Mouse (Mus musculus) neutrophil, adult 83 days (primary cell): ENCODE results near the gene A630089N07Rik. TPM values are rescaled to one million over a fixed set of nuclear protein-coding genes. Genes with fewer than 3 reads are reported as not detected.

Experiments used
- total RNA-seq, 2 experiments: library from RNA; stranded (reverse); gene quantifications; one replicate each; pipeline ENCODE4 v1.2.4; 2023

Gene A630089N07Rik
- total RNA-seq = 1 to 10 TPM; 3.8 to 5.2 TPM

DNA sequence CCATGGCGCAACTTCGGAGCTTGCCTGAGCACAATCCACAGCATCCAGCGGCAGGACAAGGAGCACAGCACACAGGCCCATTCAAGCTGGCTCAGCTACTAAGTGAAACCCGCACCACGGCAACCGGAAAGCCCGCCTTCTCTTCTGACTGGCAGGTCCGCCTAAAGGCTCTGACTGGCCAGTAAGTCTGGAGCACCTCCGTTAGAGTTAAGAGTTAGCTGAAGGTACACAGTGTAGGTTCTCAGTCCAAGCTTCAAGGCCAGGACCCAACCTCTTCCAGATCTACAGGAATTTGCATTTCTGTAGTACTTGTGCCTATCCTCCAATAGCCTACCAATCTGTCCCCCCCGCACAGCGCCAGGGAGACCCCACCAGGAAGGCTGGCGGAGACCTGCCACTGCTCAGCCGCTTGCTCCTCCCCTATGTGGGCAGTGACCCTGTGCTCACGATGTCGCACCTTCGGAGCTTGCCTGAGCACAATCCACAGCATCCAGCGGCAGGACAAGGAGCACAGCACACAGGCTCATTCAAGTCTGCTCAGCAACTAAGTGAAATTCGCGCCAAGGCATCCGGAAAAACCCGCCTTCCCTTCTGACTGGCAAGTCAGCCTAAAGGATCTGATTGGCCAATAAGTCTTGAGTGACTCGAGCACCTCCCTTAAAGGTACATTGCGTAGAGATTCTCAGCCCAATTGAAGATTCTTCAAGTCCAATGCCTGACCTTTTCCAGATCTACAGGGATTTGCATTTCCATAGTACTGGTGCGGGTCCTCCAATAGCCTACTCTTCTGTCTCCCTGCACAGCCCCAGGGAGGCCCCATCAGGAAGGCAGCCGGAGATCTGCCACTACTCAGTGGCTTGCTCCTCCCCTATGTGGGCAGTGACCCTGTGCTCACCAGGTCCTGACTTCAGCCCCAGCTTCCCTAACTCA is at the start of gene A630089N07Rik:
Gene A630089N07Rik, minus strand, starts transcription at position 562 of the 930 bp plus-strand sequence.

DNA sequence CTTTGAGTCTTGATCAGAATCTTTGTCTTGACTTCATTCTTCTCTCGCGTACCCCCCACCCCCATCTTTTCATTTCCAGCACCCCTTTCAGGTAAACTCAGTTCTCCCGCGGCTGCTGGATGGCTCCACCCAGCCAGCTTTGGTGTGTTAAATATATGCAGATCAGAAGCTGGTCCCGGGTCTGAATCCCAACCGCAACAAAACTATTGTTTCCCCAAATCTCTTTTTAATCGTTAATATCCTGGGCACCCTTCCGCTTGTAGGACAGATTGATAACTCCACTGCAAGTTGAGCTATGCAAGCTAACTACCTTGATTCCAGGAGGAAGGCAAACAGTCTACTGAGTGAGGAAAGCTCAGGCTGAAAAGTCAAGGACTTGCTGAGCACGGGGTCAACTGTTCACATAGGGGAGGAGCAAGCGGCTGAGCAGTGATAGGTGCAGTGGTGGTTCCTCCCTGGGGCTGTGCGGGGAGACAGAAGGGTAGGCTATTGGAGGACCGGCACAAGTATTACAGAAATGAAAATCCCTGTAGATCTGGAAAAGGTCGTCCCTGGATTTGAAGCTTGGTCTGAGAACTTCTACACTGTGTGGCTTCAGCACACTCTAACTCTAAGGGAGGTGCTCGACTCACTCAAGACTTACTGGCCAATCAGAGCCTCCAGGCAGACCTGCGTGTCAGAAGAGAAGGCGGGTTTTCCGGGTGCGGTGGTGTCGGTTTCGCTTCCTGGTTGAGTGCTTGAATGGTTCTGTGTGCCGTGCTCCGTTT is 85.5 kb downstream of the A630089N07Rik start, which contains the start of gene B230307C23Rik:
Gene B230307C23Rik, plus strand, starts transcription at position 700 of the 767 bp plus-strand sequence.

DNA sequence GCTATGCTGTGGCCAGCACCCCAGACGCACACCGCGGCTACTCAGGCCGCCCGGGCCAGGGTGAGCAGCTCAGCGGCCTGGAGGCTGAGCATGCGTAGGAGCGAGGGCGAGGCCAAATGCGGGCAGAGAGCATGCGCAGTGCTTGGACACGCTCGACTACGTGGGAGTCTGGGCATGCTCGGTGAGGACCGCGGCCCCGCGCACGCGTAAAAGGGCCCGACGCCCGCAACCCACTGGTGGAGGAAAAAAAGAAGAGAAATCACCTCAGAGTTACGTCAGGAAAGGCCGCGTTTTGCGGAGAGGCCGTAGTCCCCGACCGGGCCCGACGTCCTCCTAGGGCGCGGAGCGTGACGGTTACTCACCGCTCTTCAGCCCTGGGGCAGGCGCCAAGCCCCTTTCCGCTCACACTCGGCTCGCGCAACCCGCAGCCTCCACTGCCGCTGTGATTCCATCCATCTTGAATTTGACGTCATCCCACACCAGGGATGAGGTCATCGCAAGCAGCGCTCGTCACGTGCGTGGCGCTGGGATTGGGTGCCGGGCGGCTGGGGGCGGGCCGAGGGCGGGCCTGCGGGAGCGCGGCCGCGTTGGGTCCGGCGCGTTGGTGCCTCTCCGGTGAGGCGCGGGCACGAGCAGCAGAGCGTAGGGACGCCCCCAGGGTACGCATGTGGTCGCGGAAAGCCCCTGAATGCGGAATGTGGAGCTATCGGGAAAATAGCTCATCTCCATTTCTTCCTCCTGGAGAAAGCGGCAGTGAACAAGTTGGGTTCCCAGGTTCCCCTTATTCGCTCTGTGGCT is 119.9 kb downstream of the A630089N07Rik start, which contains the start of the genes C2cd2 and Zbtb21:
Gene C2cd2, minus strand, starts transcription at position 448 of the 798 bp plus-strand sequence.
Gene Zbtb21, minus strand, starts transcription at position 472 of the 798 bp plus-strand sequence.

Other genes with a start within 250 kb of the A630089N07Rik start
- 10 to 100 TPM; 11.0 to 13.0 TPM for gene Prdm15, start 230.6 kb downstream of the A630089N07Rik start, total RNA-seq
- 10 to 100 TPM; 16.5 to 18.7 TPM for gene C2cd2, start 119.9 kb downstream of the A630089N07Rik start, total RNA-seq
- 10 to 100 TPM; 19.7 to 26.1 TPM for gene Zbtb21, start 119.8 kb downstream of the A630089N07Rik start, total RNA-seq
- 10 to 100 TPM in 1 of 2 experiments, 1 to 10 TPM in 1; 8.1 to 12.1 TPM for gene B230307C23Rik, start 85.1 kb downstream of the A630089N07Rik start, total RNA-seq